Mouse (Mus musculus): ENCODE data around the gene Dntt. TPM values are rescaled to one million over a fixed set of nuclear protein-coding genes. Genes with fewer than 3 reads are reported as not detected.
A peak's percentile ranks its signal among the peaks of the same experiment; 100 is the strongest.

Gene Dntt
- polyA plus RNA-seq, 1 experiment from 2014 or later, result not detected

- no peaks in the 10 kb centered on the region for H3K9me3 ChIP-seq (ENCODE audit: control insufficient read depth, low read length)
- no peaks in the 10 kb centered on the region for H3K4me1 ChIP-seq (replicated peaks; ENCODE audit: control insufficient read depth, insufficient read depth, low read length)
- no peaks in the 10 kb centered on the region for H3K36me3 ChIP-seq (ENCODE audit: control insufficient read depth, insufficient read depth, low read length)
- H3K4me2 ChIP-seq, result peak overlapping the region; percentile 49; the same call in 1 of the 2 replicates
- peaks cover 11% of the 10 kb centered on the region; the same call in 1 of the 2 replicates for H3K27me3 ChIP-seq (replicated peaks; ENCODE audit: control insufficient read depth, insufficient read depth, low read length)
- DNase-seq (ENCODE audit: low spot score), result no peak
- WGBS, result 28% methylated on average over 18 of the region's 18 CpGs
- no peak overlapping the region for H3K9ac ChIP-seq (ENCODE audit: low read depth, low read length)
- H3K4me3 ChIP-seq (ENCODE audit: low read depth, low read length), result no peak overlapping the region
- no peak overlapping the region for H3K27ac ChIP-seq (ENCODE audit: low read depth, low read length)
- ATAC-seq (replicated peaks; ENCODE audit: low FRiP score), result no peak
Observed at GRCm38 (mm10) chr19:41088491-41088890, 59.4 kb downstream of the Dntt start.

- Histone ChIP-seq H3K9ac (ENCODE audit: low read depth, low read length) (no peak overlapping the region), H3K9me3 (ENCODE audit: control insufficient read depth, low read length) (no peaks in the 10 kb centered on the region), H3K27me3 (replicated peaks; ENCODE audit: control insufficient read depth, insufficient read depth, low read length) (peaks cover 11% of the 10 kb centered on the region; the same call in 1 of the 2 replicates), H3K36me3 (ENCODE audit: control insufficient read depth, insufficient read depth, low read length) (no peaks in the 10 kb centered on the region), H3K4me3 (ENCODE audit: low read depth, low read length) (no peak overlapping the region), H3K4me2 (no peak overlapping the region), H3K27ac (ENCODE audit: low read depth, low read length) (no peak overlapping the region), H3K4me1 (replicated peaks; ENCODE audit: control insufficient read depth, insufficient read depth, low read length) (no peaks in the 10 kb centered on the region)
- 6% methylated on average over 5 of the region's 5 CpGs for WGBS
- ATAC-seq (replicated peaks; ENCODE audit: low FRiP score) (no peak), DNase-seq (ENCODE audit: low spot score) (peak; percentile 54)
Observed at GRCm38 (mm10) chr19:41089833-41090232, 60.8 kb downstream of the Dntt start.

DNA sequence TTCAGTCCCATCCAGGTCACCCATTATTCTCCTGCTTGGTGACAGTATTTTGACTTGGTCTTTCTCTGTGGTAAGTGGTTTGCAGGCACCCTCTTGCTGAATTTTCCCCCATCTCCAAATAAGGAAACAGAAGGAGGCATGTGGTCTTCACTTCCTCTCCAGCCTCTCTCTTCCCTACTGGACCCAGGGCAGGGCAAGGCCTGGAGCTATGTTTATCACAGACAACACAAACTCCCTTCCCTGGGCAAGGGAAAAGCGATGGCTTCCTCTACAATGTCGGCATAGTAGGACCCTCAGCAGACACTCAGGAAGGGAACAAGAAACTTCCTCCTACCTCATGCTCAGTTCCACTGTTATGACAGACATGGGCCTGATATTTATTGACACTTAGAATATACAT is 62.8 kb downstream of the Dntt start:
- ATAC-seq (replicated peaks; ENCODE audit: low FRiP score), result no peak
- no peak overlapping the region for H3K9ac ChIP-seq (ENCODE audit: low read depth, low read length)
- 38% methylated on average over 2 of the region's 2 CpGs for WGBS

GRCm38 (mm10) chr19:41097038-41097437 is 68.0 kb downstream of the Dntt start:
- Histone ChIP-seq H3K27ac (ENCODE audit: low read depth, low read length) (no peak overlapping the region), H3K9me3 (ENCODE audit: control insufficient read depth, low read length) (no peaks in the 10 kb centered on the region), H3K36me3 (ENCODE audit: control insufficient read depth, insufficient read depth, low read length) (no peaks in the 10 kb centered on the region), H3K4me2 (no peak overlapping the region), H3K4me1 (replicated peaks; ENCODE audit: control insufficient read depth, insufficient read depth, low read length) (no peaks in the 10 kb centered on the region), H3K27me3 (replicated peaks; ENCODE audit: control insufficient read depth, insufficient read depth, low read length) (no peaks in the 10 kb centered on the region), H3K4me3 (ENCODE audit: low read depth, low read length) (no peak overlapping the region), H3K9ac (ENCODE audit: low read depth, low read length) (no peak overlapping the region)
- DNase-seq (ENCODE audit: low spot score) (no peak), ATAC-seq (replicated peaks; ENCODE audit: low FRiP score) (no peak)
- 78% methylated on average over 4 of the region's 4 CpGs for WGBS

More for the DNA sequence above, 62.8 kb downstream of the Dntt start:
- Histone ChIP-seq H3K4me2 (no peak overlapping the region), H3K4me1 (replicated peaks; ENCODE audit: control insufficient read depth, insufficient read depth, low read length) (no peaks in the 10 kb centered on the region), H3K27me3 (replicated peaks; ENCODE audit: control insufficient read depth, insufficient read depth, low read length) (peaks cover 11% of the 10 kb centered on the region; the same call in 1 of the 2 replicates), H3K4me3 (ENCODE audit: low read depth, low read length) (no peak overlapping the region), H3K27ac (ENCODE audit: low read depth, low read length) (no peak overlapping the region), H3K9me3 (ENCODE audit: control insufficient read depth, low read length) (no peaks in the 10 kb centered on the region), H3K36me3 (ENCODE audit: control insufficient read depth, insufficient read depth, low read length) (no peaks in the 10 kb centered on the region)
- no peak for DNase-seq (ENCODE audit: low spot score)

GRCm38 (mm10) chr19:41100863-41101262 is 71.8 kb downstream of the Dntt start:
- Histone ChIP-seq H3K27me3 (replicated peaks; ENCODE audit: control insufficient read depth, insufficient read depth, low read length) (no peaks in the 10 kb centered on the region), H3K27ac (ENCODE audit: low read depth, low read length) (no peak overlapping the region), H3K4me3 (ENCODE audit: low read depth, low read length) (no peak overlapping the region), H3K9me3 (ENCODE audit: control insufficient read depth, low read length) (no peaks in the 10 kb centered on the region), H3K9ac (ENCODE audit: low read depth, low read length) (no peak overlapping the region), H3K4me1 (replicated peaks; ENCODE audit: control insufficient read depth, insufficient read depth, low read length) (no peaks in the 10 kb centered on the region), H3K4me2 (no peak overlapping the region), H3K36me3 (ENCODE audit: control insufficient read depth, insufficient read depth, low read length) (no peaks in the 10 kb centered on the region)
- DNase-seq (ENCODE audit: low spot score) (no peak), ATAC-seq (replicated peaks; ENCODE audit: low FRiP score) (no peak)
- WGBS, result 91% methylated on average over 7 of the region's 7 CpGs

- 77% methylated on average over 8 of the region's 8 CpGs for WGBS
- DNase-seq (ENCODE audit: low spot score), result no peak
- Histone ChIP-seq H3K4me2 (no peak overlapping the region), H3K36me3 (ENCODE audit: control insufficient read depth, insufficient read depth, low read length) (no peaks in the 10 kb centered on the region), H3K4me3 (ENCODE audit: low read depth, low read length) (no peak overlapping the region), H3K27me3 (replicated peaks; ENCODE audit: control insufficient read depth, insufficient read depth, low read length) (no peaks in the 10 kb centered on the region), H3K4me1 (replicated peaks; ENCODE audit: control insufficient read depth, insufficient read depth, low read length) (no peaks in the 10 kb centered on the region), H3K27ac (ENCODE audit: low read depth, low read length) (no peak overlapping the region), H3K9me3 (ENCODE audit: control insufficient read depth, low read length) (no peaks in the 10 kb centered on the region), H3K9ac (ENCODE audit: low read depth, low read length) (no peak overlapping the region)
- no peak for ATAC-seq (replicated peaks; ENCODE audit: low FRiP score)
Observed at GRCm38 (mm10) chr19:41101390-41101789, 72.3 kb downstream of the Dntt start.

DNA sequence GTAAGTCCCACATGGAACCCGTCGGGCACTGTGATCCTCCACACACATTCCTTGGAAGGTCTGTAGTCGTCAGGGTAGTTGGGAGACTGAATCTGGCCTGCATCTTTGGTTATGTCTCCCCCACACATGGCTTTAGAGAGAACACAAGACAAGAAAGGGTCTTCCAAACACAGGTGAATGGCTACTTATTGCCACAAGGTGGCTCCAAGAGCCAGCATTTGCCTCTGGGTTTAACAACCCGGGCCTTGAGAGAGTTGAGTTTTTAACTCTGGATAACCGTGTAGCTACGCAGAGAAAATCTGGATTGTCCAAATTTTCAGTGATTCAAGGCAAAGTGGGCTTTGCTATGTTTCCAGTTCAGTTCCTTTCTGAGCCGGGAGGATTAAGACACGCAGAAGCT is 75.8 kb downstream of the Dntt start:
- no peaks in the 10 kb centered on the region for H3K9me3 ChIP-seq (ENCODE audit: control insufficient read depth, low read length)
- H3K27ac ChIP-seq (ENCODE audit: low read depth, low read length), result no peak overlapping the region
- 58% methylated on average over 8 of the region's 8 CpGs for WGBS
- DNase-seq (ENCODE audit: low spot score) (no peak), ATAC-seq (replicated peaks; ENCODE audit: low FRiP score) (no peak)
- no peaks in the 10 kb centered on the region for H3K4me1 ChIP-seq (replicated peaks; ENCODE audit: control insufficient read depth, insufficient read depth, low read length)
- H3K9ac ChIP-seq (ENCODE audit: low read depth, low read length), result no peak overlapping the region
- no peaks in the 10 kb centered on the region for H3K36me3 ChIP-seq (ENCODE audit: control insufficient read depth, insufficient read depth, low read length)
- H3K27me3 ChIP-seq (replicated peaks; ENCODE audit: control insufficient read depth, insufficient read depth, low read length), result no peaks in the 10 kb centered on the region
- H3K4me3 ChIP-seq (ENCODE audit: low read depth, low read length), result no peak overlapping the region
- H3K4me2 ChIP-seq, result no peak overlapping the region

DNA sequence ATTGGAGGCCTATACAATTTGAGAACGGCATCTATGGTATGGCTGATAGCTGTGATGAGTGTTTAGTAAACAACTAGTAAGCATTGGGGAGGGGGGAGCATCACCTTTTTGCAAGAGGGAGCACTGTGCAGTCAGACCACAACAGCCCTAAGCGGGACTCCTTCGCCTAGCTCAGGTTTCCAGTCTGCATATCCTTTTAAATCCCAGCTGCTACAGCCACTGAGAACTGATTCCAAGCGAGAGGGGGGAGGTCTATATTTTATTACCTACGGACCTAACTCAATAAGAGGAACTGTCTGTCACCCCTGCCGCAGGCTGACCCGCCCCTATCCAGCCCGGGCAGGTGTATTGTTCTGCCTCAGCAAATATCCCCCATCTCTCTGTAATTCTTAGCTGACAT is 78.5 kb downstream of the Dntt start:
- WGBS, result 65% methylated on average over 8 of the region's 8 CpGs
- H3K9me3 ChIP-seq (ENCODE audit: control insufficient read depth, low read length), result no peaks in the 10 kb centered on the region
- no peak for ATAC-seq (replicated peaks; ENCODE audit: low FRiP score)
- no peak overlapping the region for H3K4me2 ChIP-seq
- DNase-seq (ENCODE audit: low spot score), result no peak
- no peaks in the 10 kb centered on the region for H3K4me1 ChIP-seq (replicated peaks; ENCODE audit: control insufficient read depth, insufficient read depth, low read length)
- no peak overlapping the region for H3K4me3 ChIP-seq (ENCODE audit: low read depth, low read length)
- no peaks in the 10 kb centered on the region for H3K27me3 ChIP-seq (replicated peaks; ENCODE audit: control insufficient read depth, insufficient read depth, low read length)
- H3K36me3 ChIP-seq (ENCODE audit: control insufficient read depth, insufficient read depth, low read length), result no peaks in the 10 kb centered on the region
- H3K27ac ChIP-seq (ENCODE audit: low read depth, low read length), result no peak overlapping the region
- H3K9ac ChIP-seq (ENCODE audit: low read depth, low read length), result no peak overlapping the region

DNA sequence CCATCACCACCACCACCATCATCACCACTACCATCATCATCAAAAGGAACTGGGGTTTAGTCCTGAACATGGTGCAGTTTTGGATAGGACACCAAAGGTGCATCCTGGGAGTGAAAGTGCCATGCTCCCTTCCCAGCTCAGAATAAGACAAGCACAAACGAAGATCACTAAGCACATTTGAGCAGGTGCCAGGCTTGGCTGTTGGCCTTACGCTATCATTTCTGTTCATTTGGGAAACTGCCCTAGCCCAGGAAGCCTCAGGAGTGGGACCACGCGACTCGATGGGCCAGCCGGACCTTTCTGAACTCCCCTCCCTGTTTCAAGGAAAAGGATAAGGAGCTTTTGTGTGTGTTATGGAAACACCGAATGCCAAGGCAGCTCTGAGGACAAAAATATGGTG is 79.6 kb downstream of the Dntt start:
- DNase-seq (ENCODE audit: low spot score), result no peak
- 82% methylated on average over 7 of the region's 7 CpGs for WGBS
- ATAC-seq (replicated peaks; ENCODE audit: low FRiP score), result no peak
- no peaks in the 10 kb centered on the region for H3K27me3 ChIP-seq (replicated peaks; ENCODE audit: control insufficient read depth, insufficient read depth, low read length)
- no peaks in the 10 kb centered on the region for H3K4me1 ChIP-seq (replicated peaks; ENCODE audit: control insufficient read depth, insufficient read depth, low read length)
- no peak overlapping the region for H3K27ac ChIP-seq (ENCODE audit: low read depth, low read length)
- no peak overlapping the region for H3K9ac ChIP-seq (ENCODE audit: low read depth, low read length)
- no peaks in the 10 kb centered on the region for H3K36me3 ChIP-seq (ENCODE audit: control insufficient read depth, insufficient read depth, low read length)
- no peak overlapping the region for H3K4me2 ChIP-seq
- H3K9me3 ChIP-seq (ENCODE audit: control insufficient read depth, low read length), result no peaks in the 10 kb centered on the region
- no peak overlapping the region for H3K4me3 ChIP-seq (ENCODE audit: low read depth, low read length)
